Mouse (Mus musculus) CH12.LX (cell line): ENCODE results near the gene Qars. TPM values are rescaled to one million over a fixed set of nuclear protein-coding genes. Genes with fewer than 3 reads are reported as not detected.
A peak's percentile ranks its signal among the peaks of the same experiment; 100 is the strongest.

ENCODE experiments used
- DNase-seq: peaks from one replicate; pipeline ENCODE4 v3.0.0-alpha.2; 2013; ENCODE audit errors: extremely low read depth
- H3K27ac ChIP-seq: 2 replicates; pipeline ENCODE4 v1.5.1; 2012; ENCODE audit warnings: low read depth, mild to moderate bottlenecking, control low read depth, moderate library complexity; ENCODE audit not compliant: insufficient read depth
- H3K27me3 ChIP-seq: replicated peaks from 2 replicates; pipeline ENCODE3; 2012; ENCODE audit warnings: inconsistent platforms
- H3K36me3 ChIP-seq, 2 experiments: replicated peaks in 1 of 2; 2 replicates each; pipeline versions ENCODE3 to v1.6.1; 2012; ENCODE audit warnings: inconsistent platforms in 1 of 2, low read length in 1 of 2, mild to moderate bottlenecking in 1 of 2, mixed read lengths in 1 of 2, moderate library complexity in 1 of 2; ENCODE audit not compliant: control insufficient read depth in 1 of 2, insufficient read depth in 1 of 2
- H3K4me1 ChIP-seq, 2 experiments: 2 replicates each; pipeline ENCODE4 v1.6.1; 2012; ENCODE audit warnings: inconsistent platforms in 1 of 2, moderate library complexity in 1 of 2; ENCODE audit not compliant: insufficient read depth in 2 of 2, control insufficient read depth in 1 of 2
- H3K4me2 ChIP-seq: 2 replicates; pipeline ENCODE4 v1.6.1; 2012; ENCODE audit warnings: low read depth, mild to moderate bottlenecking, control low read depth; ENCODE audit not compliant: poor library complexity, insufficient read depth, severe bottlenecking
- H3K4me3 ChIP-seq, 3 experiments: fragments of 150-350 bp in 1 of 3; sonication (generic) in 1 of 3; replicated peaks in 1 of 3; 2 replicates each; pipeline versions ENCODE3 to v1.5.1; 2011 to 2012; ENCODE audit warnings: low read depth in 2 of 3, low read length in 2 of 3, mild to moderate bottlenecking in 2 of 3, moderate library complexity in 2 of 3, control low read depth in 1 of 3, improper control_type of control experiment in 1 of 3, inconsistent platforms in 1 of 3, mixed read lengths in 1 of 3; ENCODE audit not compliant: poor library complexity in 1 of 3
- H3K79me2 ChIP-seq: replicated peaks from 2 replicates; pipeline ENCODE4 v1.6.1; 2012; ENCODE audit warnings: mild to moderate bottlenecking, moderate library complexity; ENCODE audit not compliant: control insufficient read depth, poor library complexity, insufficient read depth, severe bottlenecking; ENCODE audit errors: extremely low read depth
- H3K9ac ChIP-seq: 2 replicates; pipeline ENCODE4 v1.6.1; 2012; ENCODE audit warnings: low read depth, mild to moderate bottlenecking, control low read depth, moderate library complexity; ENCODE audit not compliant: insufficient read depth
- H3K9me3 ChIP-seq: replicated peaks from 2 replicates; pipeline ENCODE3; 2012; ENCODE audit warnings: low read length, inconsistent platforms, mixed read lengths
- CHD1 ChIP-seq: IDR thresholded peaks from 2 replicates; pipeline ENCODE4 v1.6.1; 2012; ENCODE audit warnings: low read depth, low read length, improper control_type of control experiment, inconsistent platforms
- EP300 ChIP-seq: IDR thresholded peaks from 2 replicates; pipeline ENCODE4 v1.6.1; 2011; ENCODE audit warnings: low read length, improper control_type of control experiment
- JUND ChIP-seq: conservative IDR thresholded peaks from 2 replicates; pipeline ENCODE4 v1.6.1; 2011; ENCODE audit warnings: low read depth, low read length, improper control_type of control experiment
- MAFK ChIP-seq: IDR thresholded peaks from 2 replicates; pipeline ENCODE4 v1.6.1; 2011; ENCODE audit warnings: low read length, improper control_type of control experiment; ENCODE audit not compliant: insufficient replicate concordance
- MAZ ChIP-seq: IDR thresholded peaks from 2 replicates; pipeline ENCODE4 v1.6.1; 2012; ENCODE audit warnings: low read depth, mild to moderate bottlenecking, inconsistent platforms, low read length, improper control_type of control experiment, moderate library complexity
- MXI1 ChIP-seq: IDR thresholded peaks from 2 replicates; pipeline ENCODE4 v1.6.1; 2011; ENCODE audit warnings: mild to moderate bottlenecking, low read depth, low read length, improper control_type of control experiment
- MYC ChIP-seq: IDR thresholded peaks from 2 replicates; pipeline ENCODE4 v1.6.1; 2011; ENCODE audit warnings: low read depth, mild to moderate bottlenecking, improper control_type of control experiment, low read length
- RAD21 ChIP-seq: IDR thresholded peaks from 2 replicates; pipeline ENCODE4 v1.6.1; 2011; ENCODE audit warnings: low read depth, mild to moderate bottlenecking, low read length, improper control_type of control experiment, moderate library complexity
- SIN3A ChIP-seq: IDR thresholded peaks from 2 replicates; pipeline ENCODE4 v1.6.1; 2012; ENCODE audit warnings: low read length, improper control_type of control experiment, inconsistent platforms
- TBP ChIP-seq: conservative IDR thresholded peaks from 2 replicates; pipeline ENCODE4 v1.6.1; 2011; ENCODE audit warnings: low read depth, low read length, improper control_type of control experiment
- ZKSCAN1 ChIP-seq: IDR thresholded peaks from 2 replicates; pipeline ENCODE4 v1.6.1; 2012; ENCODE audit warnings: low read depth, inconsistent platforms, low read length, improper control_type of control experiment, borderline replicate concordance
- ZMIZ1 ChIP-seq: IDR thresholded peaks from 2 replicates; pipeline ENCODE4 v1.6.1; 2012; ENCODE audit warnings: low read depth, mild to moderate bottlenecking, inconsistent platforms, low read length, improper control_type of control experiment
- dilution Hi-C: fragments of 300-500 bp; cut with MboI; formaldehyde crosslinking; loops from 2 replicates; pipeline ENCODE4 v1.14.3; 2020; ENCODE audit warnings: low sequenced_read_pairs; ENCODE audit not compliant: extremely low pct_unique_long_range_greater_than_20kb, extremely low pct_ligation_motif_present
- in situ Hi-C: fragments of 300-500 bp; cut with MboI; formaldehyde crosslinking; loops from 3 replicates; pipeline ENCODE4 v1.14.3; 2019; ENCODE audit warnings: low sequenced_read_pairs, low pct_ligation_motif_present, low pct_unique_long_range_greater_than_20kb, mixed read lengths
- polyA plus RNA-seq: library from polyadenylated mRNA; unstranded; fragments of >175 nt; gene quantifications from 2 replicates; pipeline ENCODE4 v1.2.1, GENCODE M21; 2012; ENCODE audit warnings: low read depth; ENCODE audit not compliant: insufficient read length
- total RNA-seq, 2 experiments: library from RNA; depleted of rRNA; stranded (reverse); fragments of 300-350 nt in 1 of 2; fragments of >200 nt in 1 of 2; gene quantifications; 2 replicates each; pipeline ENCODE4 v1.2.3; 2012 to 2014

The Qars gene
- total and polyA plus RNA-seq, 3 experiments = 229 to 322 (median 293) TPM

DNA sequence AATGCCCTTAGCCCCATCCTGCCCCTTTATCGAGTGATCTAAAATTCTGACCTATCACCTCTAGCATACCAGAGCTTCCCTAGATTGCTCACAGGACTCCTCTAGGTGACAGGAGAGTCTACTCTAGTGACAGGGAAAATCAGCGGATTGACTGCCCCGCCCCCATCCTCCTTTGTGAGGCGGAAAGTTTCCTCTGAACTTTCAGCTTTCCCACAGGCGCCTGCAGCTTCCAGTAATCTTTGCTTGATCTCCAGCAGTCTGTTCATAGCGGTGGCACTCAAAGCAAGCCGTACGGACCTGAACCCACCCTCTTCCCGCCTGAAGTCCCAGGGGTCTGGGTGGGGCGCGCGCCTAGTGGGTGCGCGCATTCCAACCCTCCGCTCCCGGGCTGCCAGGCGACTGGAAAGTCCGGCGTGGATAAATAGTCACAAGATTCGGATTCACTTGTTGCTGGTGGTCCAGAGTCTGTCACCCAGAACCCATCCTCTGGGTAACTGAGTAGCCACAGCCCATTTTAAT, 28.8 kb upstream of the Qars start:
- Histone ChIP-seq H3K27me3 (no peaks in the 10 kb centered on the region), H3K9me3 (no peaks in the 10 kb centered on the region), H3K27ac (no peak overlapping the region), H3K9ac (no peak overlapping the region), H3K4me2 (no peak overlapping the region), H3K4me3 (no peak overlapping the region), H3K4me1 (no peaks in the 10 kb centered on the region), H3K36me3 (no peaks in the 10 kb centered on the region), H3K79me2 (no peaks in the 10 kb centered on the region)
- dilution Hi-C loops (no loop called here), in situ Hi-C loops (no loop called here)
- no peak for DNase-seq
- TF ChIP-seq MXI1 (no peak), ZKSCAN1 (no peak), MAZ (no peak), RAD21 (no peak), JUND (no peak), SIN3A (no peak), ZMIZ1 (no peak), CHD1 (no peak), TBP (no peak), MYC (no peak), EP300 (no peak)

DNA sequence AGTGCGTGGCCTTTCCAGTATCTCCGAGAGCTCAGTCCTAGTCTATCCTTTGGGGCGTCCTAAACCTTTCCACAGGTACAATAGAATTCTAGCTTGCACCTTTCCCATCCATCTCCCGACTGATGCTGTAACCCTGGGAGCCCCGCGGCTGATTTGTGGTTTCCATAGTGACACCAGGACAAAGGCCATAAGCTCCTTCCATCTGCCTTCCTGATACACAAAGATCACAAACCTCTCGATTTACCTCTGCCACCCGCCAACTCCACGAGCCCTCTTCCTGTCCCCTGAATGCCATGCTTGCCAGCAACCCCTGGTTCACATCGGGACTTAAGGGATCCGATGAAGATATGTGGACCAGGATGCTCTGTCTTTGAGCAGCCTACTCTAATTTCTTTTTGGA, 28.3 kb upstream of the Qars start:
- Histone ChIP-seq H3K4me2 (no peak overlapping the region), H3K27ac (no peak overlapping the region), H3K27me3 (no peaks in the 10 kb centered on the region), H3K79me2 (no peaks in the 10 kb centered on the region), H3K4me3 (no peak overlapping the region), H3K9ac (no peak overlapping the region), H3K36me3 (no peaks in the 10 kb centered on the region), H3K9me3 (no peaks in the 10 kb centered on the region)
- DNase-seq = no peak
- no peak for TF ChIP-seq MAZ
- TF ChIP-seq, all 38 proteins: peak for 0
- in situ Hi-C loops = no loop called here
- dilution Hi-C loops = no loop called here
- H3K4me1 ChIP-seq = no peaks in the 10 kb centered on the region

DNA sequence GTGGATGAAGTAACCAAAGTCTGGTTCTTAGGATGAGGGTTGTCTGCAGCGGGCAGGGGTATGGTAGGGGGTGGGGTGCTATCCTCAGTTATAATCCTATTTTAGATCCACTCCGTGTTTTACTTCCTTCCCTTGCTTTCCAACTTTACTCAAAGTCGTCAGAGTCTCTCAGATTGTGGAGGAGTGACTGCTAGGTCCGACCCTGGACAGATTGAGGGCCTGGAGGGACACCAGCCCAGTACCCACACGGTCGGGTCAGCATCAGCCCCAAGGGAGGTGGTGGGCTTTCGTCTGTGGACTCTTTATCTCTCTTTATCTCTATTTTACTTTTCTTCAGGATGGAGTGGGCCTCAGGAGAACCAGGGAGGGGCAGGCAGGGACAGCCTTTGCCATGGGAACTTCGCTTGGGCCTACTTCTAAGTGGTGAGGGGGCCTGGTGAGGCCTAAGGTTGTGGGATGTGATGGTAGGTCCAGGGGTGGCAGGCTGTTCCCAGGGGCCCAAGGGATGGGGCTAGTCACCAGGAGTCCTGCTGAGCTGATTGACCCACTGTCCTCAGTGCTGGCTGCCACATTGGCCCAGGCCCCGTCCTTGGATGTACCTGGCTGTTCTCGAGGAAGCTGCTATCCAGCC, 27.7 kb upstream of the Qars start, which contains the start of gene Lamb2:
Gene Lamb2, plus strand, starts transcription at position 16 of the 631 bp plus-strand sequence.
- DNase-seq = no peak
- dilution Hi-C loops = no loop called here
- H3K27ac ChIP-seq = no peak within 1 kb of the TSS
- TF ChIP-seq TBP = 0 out of 2 replicates have a peak, but pooled peaks have one; percentile 28
- TF ChIP-seq MAFK = no peak
- TF ChIP-seq, all 38 proteins: peak for 1
- Histone ChIP-seq H3K9ac (no peak within 1 kb of the TSS), H3K27me3 (no peaks in the 10 kb centered on the region), H3K9me3 (no peaks in the 10 kb centered on the region), H3K36me3 (no peaks in the 10 kb centered on the region), H3K4me3 (no peak within 1 kb of the TSS), H3K4me2 (no peak within 1 kb of the TSS), H3K79me2 (no peaks in the 10 kb centered on the region), H3K4me1 (no peaks in the 10 kb centered on the region)
- in situ Hi-C loops = no loop called here
